Mouse (Mus musculus): ENCODE measurements around the gene Mrpl32. TPM values are rescaled to one million over a fixed set of nuclear protein-coding genes. Genes with fewer than 3 reads are reported as not detected.

Gene Mrpl32
- polyA plus RNA-seq (2015; fragmentation: Nextera tagmentation; extraction: Ambion mirVana): 95.0 and 96.3 TPM in 2 replicates

DNA sequence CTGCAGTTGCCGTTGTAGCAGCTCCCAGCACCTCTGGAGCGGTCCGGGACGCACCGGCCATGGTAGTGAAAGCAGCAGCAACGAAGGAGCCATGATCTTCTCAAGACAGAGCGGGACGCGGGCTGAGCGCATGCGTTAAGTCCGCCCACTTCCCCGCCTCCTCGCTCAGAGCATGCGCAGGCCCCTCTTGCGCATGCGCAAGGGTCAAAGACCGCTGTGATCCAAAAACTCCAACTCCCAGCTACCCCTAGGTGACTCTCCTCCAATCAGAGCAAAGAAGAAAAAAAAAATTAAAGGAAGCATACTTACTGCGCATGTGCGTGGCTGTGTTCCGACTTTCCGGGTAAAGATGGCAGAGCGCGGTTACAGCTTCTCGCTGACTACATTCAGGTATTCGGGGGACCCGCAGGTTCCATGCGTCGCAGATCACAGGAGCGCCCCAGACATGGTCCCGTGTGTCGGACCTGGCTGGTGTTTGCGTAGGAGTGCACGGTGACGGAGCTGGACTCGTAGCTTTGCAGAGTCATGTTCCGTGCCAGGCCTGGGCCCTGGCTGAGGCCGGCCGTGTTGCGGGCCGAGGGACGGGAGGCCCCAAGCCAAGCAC lies at the start of gene Mrpl32, which contains the start of gene Psma2:
TSS of gene Mrpl32 (minus strand) at position 240 of the 604 bp plus-strand sequence.
TSS of gene Psma2 (plus strand) at position 315 of the 604 bp plus-strand sequence.
- H3K27ac ChIP-seq: peak within 1 kb of the TSS; percentile 73
- ATAC-seq (replicated peaks): peak; percentile 98
- under 1% methylated on average over 42 of the region's 42 CpGs for WGBS
- no peaks in the 10 kb centered on the region for H3K27me3 ChIP-seq (replicated peaks)
- peaks cover 24% of the 10 kb centered on the region; the same call in 1 of the 2 replicates for H3K36me3 ChIP-seq (replicated peaks)
- peak within 1 kb of the TSS; percentile 67 for H3K4me2 ChIP-seq
- H3K4me3 ChIP-seq: peak within 1 kb of the TSS; percentile 58
- peak within 1 kb of the TSS; percentile 89 for H3K9ac ChIP-seq
- no peaks in the 10 kb centered on the region for H3K9me3 ChIP-seq
- H3K4me1 ChIP-seq: peaks cover 22% of the 10 kb centered on the region

GRCm38 (mm10) chr13:14649301-14649700 lies 36.3 kb upstream of the Mrpl32 start:
- ATAC-seq (replicated peaks): peak; percentile 83
- no peak overlapping the region for H3K9ac ChIP-seq
- no peaks in the 10 kb centered on the region for H3K36me3 ChIP-seq (replicated peaks)
- no peaks in the 10 kb centered on the region for H3K9me3 ChIP-seq
- H3K4me2 ChIP-seq: no peak overlapping the region
- no peak overlapping the region for H3K27ac ChIP-seq
- H3K27me3 ChIP-seq (replicated peaks): no peaks in the 10 kb centered on the region
- WGBS: 27% methylated on average over 1 of the region's 1 CpGs
- H3K4me3 ChIP-seq: no peak overlapping the region
- no peaks in the 10 kb centered on the region for H3K4me1 ChIP-seq

DNA sequence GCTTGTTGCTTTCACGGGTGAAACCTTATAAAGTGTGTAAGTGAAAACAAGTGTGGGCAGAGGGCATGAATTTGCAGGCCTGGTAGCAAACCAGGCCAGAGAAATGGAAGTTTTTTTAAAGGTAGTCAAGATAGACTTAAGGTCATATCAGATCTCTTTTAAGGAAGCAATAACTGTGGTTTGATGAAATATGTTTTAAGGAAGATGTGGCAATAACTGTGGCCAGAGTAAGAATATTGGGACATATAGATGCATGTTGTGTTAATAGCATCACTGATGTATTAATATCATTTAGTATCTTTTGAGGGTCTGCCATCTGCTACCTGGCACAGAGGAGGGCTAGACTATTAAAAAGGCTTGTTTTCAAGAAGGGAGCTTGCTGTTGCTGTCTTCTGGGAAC lies 27.0 kb upstream of the Mrpl32 start:
- H3K9ac ChIP-seq: no peak overlapping the region
- no peaks in the 10 kb centered on the region for H3K9me3 ChIP-seq
- no peaks in the 10 kb centered on the region for H3K4me1 ChIP-seq
- H3K4me3 ChIP-seq: no peak overlapping the region
- no peak overlapping the region for H3K4me2 ChIP-seq
- WGBS: 55% methylated on average over 1 of the region's 1 CpGs
- no peak for ATAC-seq (replicated peaks)
- no peaks in the 10 kb centered on the region for H3K27me3 ChIP-seq (replicated peaks)
- peaks cover 22% of the 10 kb centered on the region for H3K36me3 ChIP-seq (replicated peaks)
- H3K27ac ChIP-seq: no peak overlapping the region

DNA sequence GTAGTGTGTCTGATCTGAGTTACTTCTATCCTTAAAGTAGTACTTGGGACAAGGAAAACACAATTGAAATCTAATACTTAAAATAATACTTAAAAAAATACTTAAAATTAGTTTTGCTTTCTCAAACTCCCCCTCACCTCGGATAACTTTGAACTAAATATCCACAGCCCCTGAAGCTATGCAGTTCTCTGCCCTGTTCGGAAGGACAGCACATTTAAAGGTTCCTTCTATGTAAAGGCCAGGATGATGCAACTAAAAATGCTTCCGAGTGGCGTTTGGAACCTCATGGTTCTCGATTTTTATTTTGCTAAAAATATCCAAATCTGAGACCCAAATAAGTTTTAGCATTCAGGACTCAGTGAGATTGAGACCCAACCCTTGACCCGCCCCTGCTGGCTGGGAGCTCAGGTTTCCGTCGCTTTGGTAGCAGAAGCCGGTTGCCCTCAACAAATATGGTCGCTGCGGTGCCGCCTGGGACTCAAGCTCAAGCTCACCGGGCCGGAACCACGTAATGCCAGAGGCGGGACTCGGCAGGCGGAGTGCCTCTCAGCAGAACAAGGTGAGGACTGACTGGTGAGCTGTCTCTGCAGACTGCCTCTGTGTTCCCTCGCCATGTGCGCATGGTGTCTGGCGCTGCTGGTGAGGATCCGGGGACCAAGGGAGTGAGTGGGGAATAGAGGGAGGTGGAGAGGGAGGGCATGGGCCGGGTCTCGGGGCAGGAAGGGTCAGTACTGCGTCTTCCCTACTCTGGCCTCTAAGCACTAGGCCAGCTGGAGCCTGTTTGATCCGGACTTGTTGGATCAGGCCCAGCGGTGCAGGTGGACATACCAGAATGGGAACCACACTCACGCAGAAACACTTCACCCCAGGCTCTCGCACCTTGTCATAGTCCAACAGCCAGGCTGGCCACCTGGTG lies 17.0 kb upstream of the Mrpl32 start, which contains the start of gene AW209491:
TSS of gene AW209491 (plus strand) at position 429 of the 916 bp plus-strand sequence.
- Histone ChIP-seq H3K4me1 (peaks cover 18% of the 10 kb centered on the region), H3K4me2 (peak within 1 kb of the TSS; percentile 62), H3K9ac (peak within 1 kb of the TSS; percentile 69), H3K27me3 (replicated peaks) (no peaks in the 10 kb centered on the region), H3K36me3 (replicated peaks) (peaks cover 15% of the 10 kb centered on the region), H3K4me3 (peak within 1 kb of the TSS; percentile 57), H3K27ac (peak within 1 kb of the TSS; percentile 74), H3K9me3 (no peaks in the 10 kb centered on the region)
- under 1% methylated on average over 29 of the region's 29 CpGs for WGBS
- ATAC-seq (replicated peaks): peak; percentile 98

GRCm38 (mm10) chr13:14618724-14619123 lies 5.8 kb upstream of the Mrpl32 start:
- Histone ChIP-seq H3K27me3 (replicated peaks) (no peaks in the 10 kb centered on the region), H3K27ac (no peak overlapping the region), H3K9me3 (no peaks in the 10 kb centered on the region), H3K9ac (no peak overlapping the region), H3K4me2 (no peak overlapping the region), H3K4me3 (no peak overlapping the region), H3K4me1 (peaks cover 9% of the 10 kb centered on the region; the same call in 1 of the 2 replicates), H3K36me3 (replicated peaks) (peaks cover 37% of the 10 kb centered on the region)
- ATAC-seq (replicated peaks): peak; percentile 67
- 36% methylated on average over 2 of the region's 2 CpGs for WGBS

DNA sequence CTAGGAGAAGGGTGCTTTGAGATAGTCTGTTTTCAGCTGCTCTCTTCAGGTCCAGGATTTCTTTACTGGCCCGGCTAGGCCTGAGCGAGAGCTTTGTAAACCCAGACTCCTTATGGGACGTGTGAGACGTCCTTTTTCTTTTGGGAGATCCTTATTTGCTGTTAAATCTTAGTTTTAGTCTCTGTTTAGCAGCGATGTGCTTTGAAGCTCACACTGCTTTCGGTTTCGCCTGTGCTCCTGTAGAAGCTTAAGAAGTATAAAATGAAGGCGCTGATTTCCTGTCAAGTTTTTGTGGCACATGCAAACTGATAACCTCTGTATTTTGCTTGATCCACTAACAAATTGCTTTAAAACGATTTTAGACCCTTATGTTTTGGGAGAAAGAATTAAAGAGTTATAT lies 588 bp upstream of the Mrpl32 start:
- Histone ChIP-seq H3K9ac (peak overlapping the region; percentile 64), H3K4me2 (peak overlapping the region; percentile 67), H3K36me3 (replicated peaks) (peaks cover 23% of the 10 kb centered on the region; the same call in 1 of the 2 replicates), H3K27ac (peak overlapping the region; percentile 62), H3K27me3 (replicated peaks) (no peaks in the 10 kb centered on the region), H3K4me1 (peaks cover 22% of the 10 kb centered on the region), H3K9me3 (no peaks in the 10 kb centered on the region), H3K4me3 (peak overlapping the region; percentile 58)
- WGBS: 1% methylated on average over 9 of the region's 9 CpGs
- no peak for ATAC-seq (replicated peaks)

- Histone ChIP-seq H3K4me3 (peak overlapping the region; percentile 58), H3K27me3 (replicated peaks) (no peaks in the 10 kb centered on the region), H3K4me2 (peak overlapping the region; percentile 56), H3K9me3 (no peaks in the 10 kb centered on the region), H3K4me1 (peaks cover 22% of the 10 kb centered on the region), H3K9ac (peak overlapping the region; percentile 89), H3K27ac (peak overlapping the region; percentile 73), H3K36me3 (replicated peaks) (peaks cover 19% of the 10 kb centered on the region; the same call in 1 of the 2 replicates)
- 6% methylated on average over 10 of the region's 10 CpGs for WGBS
- peak; percentile 84 for ATAC-seq (replicated peaks)
Observed at GRCm38 (mm10) chr13:14612463-14612862, 502 bp downstream of the Mrpl32 start.

DNA sequence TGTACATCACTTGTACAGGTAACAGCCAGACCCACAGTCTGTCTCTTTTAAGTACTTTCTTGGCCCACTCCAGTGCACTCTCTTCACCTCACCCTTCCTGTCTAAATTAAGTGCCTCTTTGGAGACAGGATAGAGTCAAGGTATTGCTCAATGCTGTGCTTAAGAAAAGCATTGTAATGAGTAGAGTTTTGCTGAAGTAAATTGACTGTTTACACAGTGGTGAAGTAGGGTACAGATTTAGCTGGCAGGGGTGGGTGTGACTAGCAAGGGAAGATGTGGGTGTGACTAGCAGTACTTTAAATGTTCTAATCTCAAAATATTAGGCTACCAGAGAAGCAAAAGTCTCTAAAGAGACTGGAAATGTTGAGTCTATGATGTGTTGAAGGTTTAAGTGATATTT lies 5.3 kb downstream of the Mrpl32 start:
- H3K9me3 ChIP-seq: no peaks in the 10 kb centered on the region
- ATAC-seq (replicated peaks): no peak
- no peak overlapping the region for H3K27ac ChIP-seq
- H3K36me3 ChIP-seq (replicated peaks): peaks cover 10% of the 10 kb centered on the region; the same call in 1 of the 2 replicates
- no peaks in the 10 kb centered on the region for H3K27me3 ChIP-seq (replicated peaks)
- no peak overlapping the region for H3K9ac ChIP-seq
- H3K4me3 ChIP-seq: no peak overlapping the region
- H3K4me1 ChIP-seq: peaks cover 13% of the 10 kb centered on the region
- no peak overlapping the region for H3K4me2 ChIP-seq

GRCm38 (mm10) chr13:14602744-14603143 lies 10.2 kb downstream of the Mrpl32 start:
- no peaks in the 10 kb centered on the region for H3K4me1 ChIP-seq
- H3K36me3 ChIP-seq (replicated peaks): no peaks in the 10 kb centered on the region
- 91% methylated on average over 2 of the region's 2 CpGs for WGBS
- no peak overlapping the region for H3K9ac ChIP-seq
- no peak for ATAC-seq (replicated peaks)
- no peak overlapping the region for H3K27ac ChIP-seq
- H3K4me2 ChIP-seq: no peak overlapping the region
- no peak overlapping the region for H3K4me3 ChIP-seq
- no peaks in the 10 kb centered on the region for H3K27me3 ChIP-seq (replicated peaks)
- no peaks in the 10 kb centered on the region for H3K9me3 ChIP-seq

DNA sequence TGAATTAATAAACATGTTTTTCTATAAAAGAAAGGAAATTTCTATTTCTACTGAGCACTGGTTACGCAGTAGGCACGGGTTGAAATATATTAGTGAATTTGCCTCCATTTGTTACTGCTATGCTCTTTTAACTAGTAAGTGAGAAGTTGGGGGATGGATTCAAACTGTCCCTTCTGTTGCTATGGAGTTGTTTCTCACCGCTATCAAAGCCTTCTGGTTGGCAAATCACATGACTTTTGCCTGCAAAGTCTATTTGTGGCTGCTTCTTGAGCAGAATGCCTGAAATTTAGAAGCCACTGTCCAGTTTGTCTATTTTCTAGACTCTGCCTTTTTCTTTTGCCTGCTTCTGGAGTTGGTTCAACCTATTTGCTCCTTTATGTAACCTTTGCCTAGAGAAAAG lies 32.6 kb downstream of the Mrpl32 start:
- Histone ChIP-seq H3K9ac (no peak overlapping the region), H3K9me3 (no peaks in the 10 kb centered on the region; the same call in 1 of the 2 replicates), H3K27ac (no peak overlapping the region), H3K4me3 (no peak overlapping the region), H3K4me1 (no peaks in the 10 kb centered on the region), H3K27me3 (replicated peaks) (no peaks in the 10 kb centered on the region), H3K4me2 (no peak overlapping the region), H3K36me3 (replicated peaks) (no peaks in the 10 kb centered on the region)
- no peak for ATAC-seq (replicated peaks)
- WGBS: 86% methylated on average over 3 of the region's 3 CpGs

DNA sequence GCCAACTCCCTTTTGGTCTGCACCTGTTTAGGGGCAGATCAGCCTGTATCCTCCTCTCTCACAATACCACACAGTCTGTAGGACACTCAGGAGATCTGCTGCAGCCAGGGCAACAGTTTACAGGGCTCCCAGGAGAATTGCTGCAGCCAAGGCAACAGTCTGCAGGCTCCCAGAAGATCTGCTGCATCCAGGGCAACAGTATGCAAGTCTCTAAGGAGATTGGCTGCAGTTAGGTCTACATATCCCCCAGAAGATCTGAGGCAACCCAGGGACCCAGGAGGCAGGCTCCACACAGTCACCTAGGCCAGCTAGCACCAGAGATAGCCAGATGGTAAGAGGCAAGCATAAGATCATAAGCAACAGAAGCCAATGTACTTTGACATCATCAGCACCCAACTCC lies 38.8 kb downstream of the Mrpl32 start:
- H3K9me3 ChIP-seq: no peaks in the 10 kb centered on the region; the same call in 1 of the 2 replicates
- no peaks in the 10 kb centered on the region for H3K36me3 ChIP-seq (replicated peaks)
- no peak overlapping the region for H3K27ac ChIP-seq
- no peaks in the 10 kb centered on the region for H3K4me1 ChIP-seq
- H3K9ac ChIP-seq: no peak overlapping the region
- H3K4me3 ChIP-seq: no peak overlapping the region
- no peak for ATAC-seq (replicated peaks)
- no peak overlapping the region for H3K4me2 ChIP-seq
- no peaks in the 10 kb centered on the region for H3K27me3 ChIP-seq (replicated peaks)

DNA sequence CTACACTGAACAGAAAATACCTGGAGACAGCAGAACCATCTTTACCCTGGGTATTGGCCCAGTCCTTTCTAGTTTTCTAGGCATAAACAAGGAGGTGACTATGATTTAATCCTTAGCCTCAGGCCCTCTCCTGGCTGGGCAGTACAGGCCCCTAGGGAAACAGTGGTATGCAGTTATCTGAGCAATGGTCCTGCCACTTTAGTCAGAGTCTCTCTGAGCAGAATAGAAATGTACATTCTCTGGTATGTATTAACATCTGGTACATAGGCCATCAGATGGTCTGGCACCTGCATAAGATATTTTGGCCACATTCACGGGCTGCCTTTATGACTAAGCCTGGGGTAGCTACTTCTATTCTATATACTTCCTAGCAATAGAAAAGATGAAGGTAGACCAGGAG lies 51.6 kb downstream of the Mrpl32 start:
- Histone ChIP-seq H3K9me3 (no peaks in the 10 kb centered on the region), H3K4me2 (no peak overlapping the region), H3K36me3 (replicated peaks) (no peaks in the 10 kb centered on the region), H3K4me1 (no peaks in the 10 kb centered on the region), H3K4me3 (no peak overlapping the region), H3K27ac (no peak overlapping the region), H3K27me3 (replicated peaks) (no peaks in the 10 kb centered on the region), H3K9ac (no peak overlapping the region)
- no peak for ATAC-seq (replicated peaks)
- 86% methylated on average over 1 of the region's 1 CpGs for WGBS

Data from midbrain, embryonic 15.5 days (tissue).